Mouse (Mus musculus) midbrain, embryonic 14.5 days (tissue): ENCODE data around the gene Etv6. TPM values are rescaled to one million over a fixed set of nuclear protein-coding genes. Genes with fewer than 3 reads are reported as not detected.

Source experiments
- ATAC-seq: fragments of 200-750 bp; cut with Nextera tagmentation; 2 replicates; pipeline ENCODE4 v1.8.0; 2017; ENCODE audit warnings: moderate number of reproducible peaks, moderate library complexity; ENCODE audit not compliant: low FRiP score, low TSS enrichment
- DNase-seq: peaks from one replicate; pipeline ENCODE4 v3.0.0-alpha.2; 2015
- H3K27ac ChIP-seq: fragments of 300-500 bp; sonication (generic); replicated peaks from 2 replicates; pipeline ENCODE4 v1.5.1; 2014; ENCODE audit warnings: mild to moderate bottlenecking, low read depth, low read length, moderate library complexity
- H3K27me3 ChIP-seq: fragments of 300-500 bp; sonication (generic); 2 replicates; pipeline ENCODE4 v1.6.1; 2014; ENCODE audit warnings: low read length, control low read depth, mixed read lengths; ENCODE audit not compliant: control insufficient read depth, insufficient read depth
- H3K36me3 ChIP-seq: fragments of 300-500 bp; sonication (generic); 2 replicates; pipeline ENCODE4 v1.6.1; 2014; ENCODE audit warnings: low read length, control low read depth; ENCODE audit not compliant: control insufficient read depth, insufficient read depth
- H3K4me1 ChIP-seq: fragments of 300-500 bp; sonication (generic); 2 replicates; pipeline ENCODE4 v1.6.1; 2014; ENCODE audit warnings: mild to moderate bottlenecking, antibody characterized with exemption, low read length, control low read depth; ENCODE audit not compliant: control insufficient read depth, insufficient read depth
- H3K4me2 ChIP-seq: fragments of 300-500 bp; sonication (generic); 2 replicates; pipeline ENCODE4 v1.6.1; 2014; ENCODE audit warnings: mild to moderate bottlenecking, low read length, moderate library complexity
- H3K4me3 ChIP-seq: fragments of 300-500 bp; sonication (generic); replicated peaks from 2 replicates; pipeline ENCODE4 v1.5.1; 2014; ENCODE audit warnings: low read depth, low read length
- H3K9ac ChIP-seq: fragments of 300-500 bp; sonication (generic); replicated peaks from 2 replicates; pipeline ENCODE4 v1.6.1; 2014; ENCODE audit warnings: mild to moderate bottlenecking, low read length, moderate library complexity
- H3K9me3 ChIP-seq: fragments of 300-500 bp; sonication (generic); 2 replicates; pipeline ENCODE4 v1.6.1; 2016; ENCODE audit warnings: low read length, control low read depth, mixed read lengths; ENCODE audit not compliant: control insufficient read depth
- WGBS: fragments of 180-500 bp; shearing (Covaris S2); extraction: QIAGEN DNeasy Blood & Tissue Kit; methylation state at CpG from one replicate; pipeline ENCODE4 v1.1.7; 2014; 5-methylcytosine and 5-hydroxymethylcytosine counted together
- polyA plus RNA-seq: library from polyadenylated mRNA; unstranded; fragments of >200 nt; fragmentation: Nextera tagmentation; extraction: Ambion mirVana; gene quantifications from 2 replicates; pipeline ENCODE4 v1.2.1, GENCODE M21; 2014

Gene Etv6
- polyA plus RNA-seq, 1 experiment from 2014 or later = 7.9 TPM

- no peak overlapping the region for H3K9ac ChIP-seq
- no peaks in the 10 kb centered on the region for H3K27me3 ChIP-seq
- H3K36me3 ChIP-seq = no peaks in the 10 kb centered on the region
- 93% methylated on average over 4 of the region's 4 CpGs for WGBS
- no peak for DNase-seq
- no peak overlapping the region for H3K4me3 ChIP-seq
- no peaks in the 10 kb centered on the region for H3K9me3 ChIP-seq
- no peak for ATAC-seq
- H3K27ac ChIP-seq = no peak overlapping the region
- H3K4me2 ChIP-seq = no peak overlapping the region
- no peaks in the 10 kb centered on the region for H3K4me1 ChIP-seq
These were observed 52.2 kb downstream of the Etv6 start for GRCm38 (mm10) chr6:134087709-134088108.

- no peak for ATAC-seq
- no peak overlapping the region for H3K9ac ChIP-seq
- no peak for DNase-seq
- H3K36me3 ChIP-seq = 0 out of 2 replicates have a peak, but pooled peaks cover 2% of the 10 kb centered on the region
- H3K4me2 ChIP-seq = no peak overlapping the region
- no peaks in the 10 kb centered on the region for H3K27me3 ChIP-seq
- no peaks in the 10 kb centered on the region for H3K4me1 ChIP-seq
- 89% methylated on average over 7 of the region's 7 CpGs for WGBS
- no peak overlapping the region for H3K27ac ChIP-seq
- H3K4me3 ChIP-seq = no peak overlapping the region
- H3K9me3 ChIP-seq = no peaks in the 10 kb centered on the region
These were observed 54.3 kb downstream of the Etv6 start for GRCm38 (mm10) chr6:134089671-134090377.

DNA sequence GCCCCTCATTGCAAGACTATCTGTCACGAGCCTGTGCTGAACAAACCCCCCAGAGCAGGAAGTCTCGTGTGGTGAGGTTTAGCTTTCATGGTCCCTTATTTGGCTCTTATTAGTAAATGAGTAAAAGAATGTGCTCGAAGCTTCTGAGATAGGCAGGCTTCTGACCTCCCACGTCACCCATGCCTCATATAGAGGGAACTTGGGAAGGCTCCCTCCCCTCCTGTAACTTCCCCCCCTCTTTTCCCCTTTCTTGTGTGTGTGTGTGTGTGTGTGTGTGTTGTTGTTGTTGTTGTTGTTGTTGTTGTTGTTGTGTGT, 54.8 kb downstream of the Etv6 start:
- DNase-seq (no peak), ATAC-seq (no peak)
- Histone ChIP-seq H3K4me3 (no peak overlapping the region), H3K36me3 (0 out of 2 replicates have a peak, but pooled peaks cover 2% of the 10 kb centered on the region), H3K27ac (no peak overlapping the region), H3K9ac (no peak overlapping the region), H3K27me3 (no peaks in the 10 kb centered on the region), H3K4me1 (no peaks in the 10 kb centered on the region), H3K9me3 (no peaks in the 10 kb centered on the region), H3K4me2 (no peak overlapping the region)
- WGBS = 86% methylated on average over 4 of the region's 4 CpGs

GRCm38 (mm10) chr6:134090875-134091274, 55.4 kb downstream of the Etv6 start:
- Histone ChIP-seq H3K4me2 (no peak overlapping the region), H3K9me3 (no peaks in the 10 kb centered on the region), H3K9ac (no peak overlapping the region), H3K27me3 (no peaks in the 10 kb centered on the region), H3K27ac (no peak overlapping the region), H3K4me3 (no peak overlapping the region), H3K4me1 (no peaks in the 10 kb centered on the region), H3K36me3 (0 out of 2 replicates have a peak, but pooled peaks cover 2% of the 10 kb centered on the region)
- WGBS = 92% methylated on average over 4 of the region's 4 CpGs
- no peak for DNase-seq
- no peak for ATAC-seq

GRCm38 (mm10) chr6:134091398-134091801, 55.9 kb downstream of the Etv6 start:
- Histone ChIP-seq H3K4me3 (no peak overlapping the region), H3K27ac (no peak overlapping the region), H3K9me3 (no peaks in the 10 kb centered on the region), H3K27me3 (no peaks in the 10 kb centered on the region), H3K36me3 (0 out of 2 replicates have a peak, but pooled peaks cover 2% of the 10 kb centered on the region), H3K9ac (no peak overlapping the region), H3K4me2 (no peak overlapping the region), H3K4me1 (no peaks in the 10 kb centered on the region)
- no peak for DNase-seq
- no peak for ATAC-seq
- WGBS = 85% methylated on average over 8 of the region's 8 CpGs

GRCm38 (mm10) chr6:134094066-134094465, 58.6 kb downstream of the Etv6 start:
- WGBS = 95% methylated on average over 5 of the region's 5 CpGs
- no peak for ATAC-seq
- Histone ChIP-seq H3K27me3 (no peaks in the 10 kb centered on the region), H3K9ac (no peak overlapping the region), H3K4me3 (no peak overlapping the region), H3K4me2 (no peak overlapping the region), H3K27ac (no peak overlapping the region), H3K9me3 (no peaks in the 10 kb centered on the region), H3K4me1 (no peaks in the 10 kb centered on the region), H3K36me3 (0 out of 2 replicates have a peak, but pooled peaks cover 2% of the 10 kb centered on the region)
- DNase-seq = no peak

- Histone ChIP-seq H3K27me3 (no peaks in the 10 kb centered on the region), H3K9ac (no peak overlapping the region), H3K36me3 (0 out of 2 replicates have a peak, but pooled peaks cover 2% of the 10 kb centered on the region), H3K4me2 (no peak overlapping the region), H3K9me3 (no peaks in the 10 kb centered on the region), H3K4me3 (no peak overlapping the region), H3K27ac (no peak overlapping the region), H3K4me1 (no peaks in the 10 kb centered on the region)
- DNase-seq = no peak
- ATAC-seq = no peak
- 91% methylated on average over 8 of the region's 8 CpGs for WGBS
These were observed 59.1 kb downstream of the Etv6 start for GRCm38 (mm10) chr6:134094620-134095019.

DNA sequence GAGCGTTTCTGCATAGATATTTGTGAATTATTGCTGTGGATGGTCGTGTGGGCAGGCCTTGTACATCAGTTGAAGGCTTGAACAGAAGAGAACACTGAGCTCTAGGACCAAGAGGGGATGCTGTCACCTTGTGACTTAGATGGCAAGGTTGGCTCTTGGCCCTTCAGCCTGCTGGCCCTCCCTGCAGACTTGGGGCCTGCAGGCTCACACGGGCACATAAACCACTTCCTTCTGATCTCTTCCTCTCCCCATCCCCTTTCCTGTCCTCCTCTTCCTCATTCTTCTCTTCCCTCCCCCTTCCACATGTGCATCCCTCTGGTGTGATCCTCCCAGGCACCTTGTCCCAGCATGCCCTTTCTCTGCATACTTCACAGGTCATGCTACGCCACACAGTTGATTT, 60.1 kb downstream of the Etv6 start:
- WGBS = 88% methylated on average over 4 of the region's 4 CpGs
- Histone ChIP-seq H3K9me3 (no peaks in the 10 kb centered on the region), H3K9ac (no peak overlapping the region), H3K36me3 (0 out of 2 replicates have a peak, but pooled peaks cover 2% of the 10 kb centered on the region), H3K4me3 (no peak overlapping the region), H3K27me3 (no peaks in the 10 kb centered on the region), H3K27ac (no peak overlapping the region), H3K4me1 (no peaks in the 10 kb centered on the region), H3K4me2 (no peak overlapping the region)
- no peak for DNase-seq
- ATAC-seq = no peak

DNA sequence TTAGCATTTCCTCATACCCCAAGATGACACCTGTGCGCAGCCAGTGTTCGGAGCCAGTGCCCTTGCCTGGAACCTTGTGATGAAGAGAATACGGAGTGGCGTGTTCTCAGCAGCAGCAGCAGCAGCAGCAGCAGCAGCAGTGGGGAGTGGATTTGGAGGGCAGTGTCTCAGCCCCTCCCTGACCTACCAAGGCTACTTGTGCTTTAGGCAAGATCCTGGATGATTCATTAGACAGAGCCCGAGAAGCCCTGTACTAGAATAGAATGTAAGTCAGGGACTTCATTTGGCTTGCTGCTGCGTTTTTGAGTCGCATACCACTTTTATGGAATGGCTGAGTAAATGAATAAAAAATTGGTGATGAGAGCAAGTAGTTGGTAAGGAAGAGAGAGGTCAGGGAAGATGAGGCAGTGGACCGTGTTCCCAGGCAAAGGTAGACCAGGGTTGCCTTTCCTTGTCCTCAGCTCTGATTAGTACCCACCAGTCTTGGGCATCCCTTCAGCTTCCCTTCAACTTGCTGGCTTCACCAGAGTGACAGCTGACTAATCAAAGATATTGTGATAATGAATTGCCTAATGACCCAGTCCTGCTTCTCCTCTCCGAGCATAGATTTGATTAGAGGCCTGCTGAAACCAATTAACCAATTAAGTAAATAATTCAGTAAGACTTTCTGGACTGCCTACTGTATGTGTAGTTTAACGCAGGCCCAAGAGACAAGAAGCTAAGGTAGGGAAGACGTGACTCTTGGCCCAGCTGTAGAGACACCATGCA, 64.7 kb downstream of the Etv6 start:
- Histone ChIP-seq H3K27me3 (no peaks in the 10 kb centered on the region), H3K9me3 (no peaks in the 10 kb centered on the region), H3K27ac (no peak overlapping the region), H3K4me3 (no peak overlapping the region), H3K4me1 (no peaks in the 10 kb centered on the region), H3K36me3 (no peaks in the 10 kb centered on the region), H3K4me2 (no peak overlapping the region), H3K9ac (no peak overlapping the region)
- WGBS = 92% methylated on average over 11 of the region's 11 CpGs
- no peak for ATAC-seq
- DNase-seq = no peak
